Mouse (Mus musculus) mature B cell (primary cell): ENCODE results near the gene Fes.

Experiments
- in situ Hi-C: fragments of 300-500 bp; cut with MboI; formaldehyde crosslinking; loops from 2 replicates; pipeline ENCODE4 v1.14.3; 2019

Fes gene

GRCm38 (mm10) chr7:80346830-80347229, 40.9 kb downstream of the Fes start:
- in situ Hi-C loops, result no loop called here

DNA sequence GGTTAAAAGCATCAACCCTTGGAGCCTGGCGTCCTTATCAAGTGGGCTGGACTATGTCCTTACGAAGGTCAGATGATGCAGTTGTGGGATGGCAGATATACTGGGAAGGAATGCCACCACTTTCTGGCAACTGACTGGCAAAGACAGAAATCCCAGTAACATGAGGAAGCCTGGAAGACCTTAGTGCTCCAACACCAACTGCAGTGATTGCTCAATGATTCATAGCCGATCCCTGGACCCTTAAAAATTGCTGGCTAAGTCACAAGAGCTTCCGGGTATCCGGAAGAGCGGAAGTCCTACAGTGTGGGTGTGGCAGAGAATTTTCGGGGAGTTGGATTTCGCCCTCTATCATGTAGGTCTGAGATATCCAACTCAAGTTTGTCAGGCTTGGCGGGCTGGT, 41.6 kb downstream of the Fes start:
- in situ Hi-C loops, result no loop called here

DNA sequence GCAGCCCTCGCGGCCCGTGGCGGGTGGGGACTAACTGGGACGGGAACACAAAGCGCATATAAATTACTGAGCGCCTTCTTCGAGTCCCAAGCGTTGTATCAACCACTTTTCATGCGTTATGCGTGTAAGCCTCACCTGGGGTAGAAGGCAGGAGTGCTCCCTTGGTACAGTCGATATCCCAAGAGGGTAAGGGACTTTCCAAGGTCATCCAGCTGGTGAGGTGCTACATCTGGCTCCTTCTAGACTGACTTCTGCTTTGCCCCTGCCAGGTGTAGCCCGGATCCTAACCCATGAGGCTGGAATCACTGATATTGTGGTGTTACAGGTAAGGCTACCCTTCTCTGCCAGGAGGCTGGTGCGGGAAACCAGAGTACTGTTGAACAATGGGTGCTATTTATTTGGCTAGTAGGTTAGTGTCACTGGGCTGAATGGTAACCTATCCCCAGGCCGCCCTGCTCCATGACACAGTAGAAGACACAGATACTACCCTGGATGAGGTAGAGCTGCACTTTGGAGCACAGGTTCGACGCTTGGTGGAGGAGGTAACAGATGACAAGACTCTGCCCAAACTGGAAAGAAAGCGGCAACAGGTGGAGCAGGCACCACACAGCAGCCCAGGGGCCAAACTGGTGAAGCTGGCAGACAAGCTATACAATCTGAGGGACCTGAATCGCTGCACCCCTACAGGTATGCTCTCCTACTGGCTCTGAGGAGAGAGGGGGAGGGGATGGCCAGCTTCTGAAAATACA, 44.3 kb downstream of the Fes start:
- in situ Hi-C loops, result no loop called here

DNA sequence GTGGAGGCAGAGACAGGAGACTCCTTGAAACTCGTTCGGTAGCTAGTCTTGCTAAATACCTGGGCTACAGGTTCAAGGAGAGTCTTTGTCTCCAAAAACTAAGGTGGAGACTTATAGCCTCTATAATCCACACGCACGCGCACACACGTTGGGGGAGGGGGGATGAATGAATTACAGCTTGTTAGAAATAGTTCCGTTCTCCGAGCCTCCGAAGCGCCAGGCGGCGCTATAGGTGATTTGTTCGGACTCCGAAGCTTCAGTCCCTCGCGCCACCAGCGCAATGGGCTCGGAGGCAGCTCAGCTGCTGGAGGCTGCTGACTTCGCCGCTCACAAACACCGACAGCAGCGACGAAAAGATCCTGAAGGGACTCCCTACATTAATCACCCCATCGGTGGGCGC, 44.9 kb downstream of the Fes start, which contains the start of gene Hddc3:
TSS of gene Hddc3 (plus strand) at position 247 of the 400 bp plus-strand sequence.
- in situ Hi-C loops, result no loop called here

DNA sequence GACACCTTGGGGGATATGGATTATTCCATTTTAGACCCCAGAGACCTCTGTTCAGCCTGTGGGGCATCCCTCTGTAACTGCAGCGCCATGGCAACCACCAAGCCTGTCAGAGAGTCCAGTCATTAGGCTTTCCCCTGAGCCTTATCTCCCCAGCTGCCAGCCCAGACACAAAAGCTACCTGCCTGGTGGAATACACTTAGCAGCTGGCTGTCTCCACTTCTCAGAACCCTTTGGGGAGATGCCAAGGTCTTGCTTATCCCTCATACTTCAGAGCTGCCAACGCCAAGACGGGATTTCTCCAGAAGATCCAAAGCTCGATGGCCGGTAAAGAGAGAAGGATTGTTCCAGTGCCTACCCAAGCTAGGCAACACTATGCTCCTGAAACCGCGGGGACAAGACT, 46.0 kb downstream of the Fes start:
- in situ Hi-C loops, result no loop called here

- in situ Hi-C loops, result no loop called here
These were observed 47.0 kb downstream of the Fes start, which contains the start of gene Unc45a for GRCm38 (mm10) chr7:80340793-80341192. Gene Unc45a, minus strand, starts transcription at chr7:80341005.

DNA sequence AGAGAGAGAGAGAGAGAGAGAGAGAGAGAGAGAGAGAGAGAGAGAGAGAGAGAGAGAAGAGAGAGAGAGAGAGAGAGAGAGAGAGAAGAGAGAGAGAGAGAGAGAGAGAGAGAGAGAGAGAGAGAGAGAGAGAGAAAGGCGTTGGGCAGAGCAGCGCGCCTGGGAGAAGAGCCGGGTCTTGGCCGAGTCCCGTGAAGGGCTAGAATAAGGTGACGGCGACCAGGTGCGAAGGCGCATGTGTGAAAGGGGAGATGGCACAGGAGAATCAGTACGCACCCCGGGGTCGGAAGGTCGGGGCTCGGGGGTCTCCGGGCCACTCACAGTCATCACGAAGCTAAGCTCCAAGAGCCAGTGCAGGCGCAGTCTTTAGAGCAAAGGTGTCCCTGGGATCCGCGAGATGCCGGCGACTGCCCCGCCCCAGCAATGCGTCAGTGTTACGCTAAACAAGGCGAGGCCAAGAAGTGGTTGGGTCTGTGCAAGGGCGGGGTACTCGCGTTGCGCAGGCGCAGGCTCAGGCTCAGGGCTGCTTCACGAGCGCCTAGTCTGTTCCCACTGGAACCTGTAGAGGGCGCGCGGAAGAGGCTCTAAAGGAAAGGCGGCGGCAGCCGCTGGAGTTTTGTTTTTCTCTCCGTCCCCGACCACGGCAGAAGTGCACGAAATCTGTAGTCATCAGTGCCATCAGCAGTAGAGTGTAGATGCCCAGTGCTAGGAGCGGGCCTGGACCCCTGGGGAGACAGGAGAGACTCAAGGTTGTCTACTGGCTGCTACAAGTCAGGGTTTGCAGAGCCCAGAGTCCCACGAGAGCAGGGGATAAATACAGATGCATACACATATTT, 47.7 kb downstream of the Fes start:
- in situ Hi-C loops, result loop anchor here (5.0 kb wide), 1 partner anchor 32 kb away; the partner anchor contains the start of gene Man2a2

- in situ Hi-C loops, result loop anchor here (5.0 kb wide), 1 partner anchor 33 kb away; the partner anchor contains the start of gene Man2a2
These were observed 48.4 kb downstream of the Fes start for GRCm38 (mm10) chr7:80339371-80339770.

DNA sequence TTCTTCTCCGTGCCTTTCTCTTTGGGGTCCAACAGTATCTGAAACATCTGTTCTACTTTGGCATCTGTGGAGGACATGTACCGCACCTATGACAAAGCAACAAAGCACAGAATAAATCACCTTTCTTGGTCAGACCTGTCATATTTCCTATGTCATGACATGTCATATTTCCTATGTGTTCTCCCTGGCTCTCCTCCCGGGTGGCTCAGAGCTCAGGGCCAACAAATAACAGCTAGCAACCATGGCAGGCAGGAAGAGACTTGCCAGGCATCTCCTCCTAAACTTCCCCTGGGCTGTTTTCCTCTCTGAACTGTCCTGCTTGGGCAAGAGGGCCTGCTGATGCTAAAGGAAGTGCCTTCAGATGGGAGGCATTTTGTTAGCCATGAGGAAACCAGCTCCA, 50.8 kb downstream of the Fes start:
- in situ Hi-C loops, result loop anchor here (5.0 kb wide), 1 partner anchor 35 kb away; the partner anchor contains the start of gene Man2a2

- in situ Hi-C loops, result loop anchor here (5.0 kb wide), 1 partner anchor 37 kb away; the partner anchor contains the start of gene Man2a2
These were observed 52.9 kb downstream of the Fes start for GRCm38 (mm10) chr7:80334848-80335247.

DNA sequence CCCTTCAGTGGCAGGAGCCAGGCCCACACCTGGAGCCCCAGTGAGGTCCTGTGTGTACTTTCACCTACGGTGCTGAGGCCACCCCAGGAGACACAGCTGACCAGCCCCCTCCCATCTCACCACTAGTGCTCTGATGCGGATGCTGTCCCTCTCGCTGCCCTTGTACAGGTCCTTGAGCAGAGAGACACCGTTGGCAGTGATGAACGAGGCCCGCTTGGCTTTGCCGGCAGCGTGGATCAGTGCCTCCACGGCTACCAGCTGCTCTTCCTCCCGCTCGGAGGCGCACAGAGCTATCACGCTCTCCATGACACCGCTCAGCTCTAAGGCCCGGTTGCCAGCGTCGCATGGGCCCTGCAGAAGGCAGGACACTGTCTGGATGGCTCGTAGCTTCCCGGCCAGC, 56.3 kb downstream of the Fes start:
- in situ Hi-C loops, result no loop called here

GRCm38 (mm10) chr7:80330278-80330677, 57.5 kb downstream of the Fes start:
- in situ Hi-C loops, result no loop called here
